25 mouse cellular contexts compared by ENCODE assay signal in the genomic region with DNA sequence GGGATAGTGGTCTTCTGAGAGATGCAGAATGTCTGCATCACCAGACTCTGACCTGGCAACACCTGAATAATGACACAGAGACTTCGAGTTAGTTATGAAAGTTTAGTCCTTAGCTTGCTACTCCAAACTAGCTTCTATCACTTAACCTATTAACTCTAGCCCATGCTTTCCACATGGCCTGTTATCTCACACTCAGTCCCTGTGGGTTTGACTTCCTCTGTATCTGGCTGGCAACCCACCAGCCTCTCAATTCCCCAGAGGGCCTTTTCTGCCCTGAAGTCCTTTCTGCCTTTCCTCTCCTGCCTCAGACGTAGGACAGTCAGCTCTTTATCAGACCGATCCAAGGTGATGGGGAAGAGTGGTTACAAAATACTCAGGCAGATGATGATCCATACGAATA.
"Had no signal": no experiment of that assay in that cellular context is flagged by ENCODE, and none has a peak within 500 bp of the region (broad histone marks: within the 10 kb centered on the region; RNA-seq: fewer than 3 reads in every experiment).

No protein-coding gene starts in this region.

- H3K4me1 ChIP-seq: embryonic facial prominence, embryonic 10.5 days; embryonic facial prominence, embryonic 12.5 days; embryonic facial prominence, embryonic 13.5 days; embryonic facial prominence, embryonic 15.5 days; forebrain, embryonic 10.5 days; forebrain, embryonic 12.5 days; forebrain, embryonic 13.5 days; forebrain, embryonic 15.5 days had no signal

- H3K9ac ChIP-seq: embryonic facial prominence, embryonic 12.5 days; embryonic facial prominence, embryonic 13.5 days; embryonic facial prominence, embryonic 15.5 days; forebrain, embryonic 12.5 days; forebrain, embryonic 13.5 days; forebrain, embryonic 15.5 days; forebrain, postnatal 0 days had no signal

- H3K27me3 ChIP-seq: embryonic facial prominence, embryonic 12.5 days; embryonic facial prominence, embryonic 13.5 days; embryonic facial prominence, embryonic 15.5 days; forebrain, embryonic 12.5 days; forebrain, embryonic 13.5 days; forebrain, embryonic 15.5 days had no signal

- H3K4me3 ChIP-seq: embryonic facial prominence, embryonic 10.5 days; embryonic facial prominence, embryonic 12.5 days; embryonic facial prominence, embryonic 13.5 days; embryonic facial prominence, embryonic 15.5 days; erythroblast, embryonic 14.5 days; forebrain, embryonic 10.5 days; forebrain, embryonic 12.5 days; forebrain, embryonic 13.5 days; forebrain, embryonic 15.5 days; gastrocnemius, adult 2 months; heart, adult 2 months had no signal

- DNase-seq: cerebellum, adult 9-10 months; cerebellum, adult 9-11 months; cerebellum, postnatal 10 days; cerebellum, postnatal 14 days; cerebellum, postnatal 25 days; cerebellum, postnatal 36 days; embryo, embryonic 11 days; forebrain, postnatal 0 days; gastrocnemius, adult 2 months; gastrocnemius, postnatal 10 days; gastrocnemius, postnatal 14 days; gastrocnemius, postnatal 25 days; gastrocnemius, postnatal 36 days; heart, adult 11 months; heart, adult 18-20 months; heart, adult 2 months had no signal

- H3K36me3 ChIP-seq: embryonic facial prominence, embryonic 10.5 days; embryonic facial prominence, embryonic 12.5 days; embryonic facial prominence, embryonic 13.5 days; embryonic facial prominence, embryonic 15.5 days; forebrain, embryonic 10.5 days; forebrain, embryonic 12.5 days; forebrain, embryonic 15.5 days had no signal

- H3K4me2 ChIP-seq: embryonic facial prominence, embryonic 12.5 days; embryonic facial prominence, embryonic 13.5 days; embryonic facial prominence, embryonic 15.5 days; forebrain, embryonic 12.5 days; forebrain, embryonic 13.5 days; forebrain, embryonic 15.5 days had no signal

- H3K27ac ChIP-seq: embryonic facial prominence, embryonic 10.5 days; embryonic facial prominence, embryonic 12.5 days; embryonic facial prominence, embryonic 13.5 days; embryonic facial prominence, embryonic 15.5 days; forebrain, embryonic 10.5 days; forebrain, embryonic 12.5 days; forebrain, embryonic 13.5 days; forebrain, embryonic 15.5 days; gastrocnemius, adult 2 months; heart, adult 2 months had no signal

- H3K9me3 ChIP-seq: embryonic facial prominence, embryonic 10.5 days; embryonic facial prominence, embryonic 12.5 days; embryonic facial prominence, embryonic 13.5 days; embryonic facial prominence, embryonic 15.5 days; forebrain, embryonic 10.5 days; forebrain, embryonic 12.5 days; forebrain, embryonic 13.5 days; forebrain, embryonic 15.5 days had no signal
